Mouse (Mus musculus) CD4-positive helper T cell, adult 2 months (primary cell): ENCODE measurements around the gene Prkd1.

Experiments used
- DNase-seq: peaks from one replicate; pipeline ENCODE4 v3.0.0-alpha.2; 2012; ENCODE audit warnings: low read depth, missing footprints, low spot score

Prkd1 gene

GRCm38 (mm10) chr12:50430129-50430703 is 218.7 kb downstream of the Prkd1 start:
- no peak for DNase-seq

- DNase-seq: no peak
Observed at GRCm38 (mm10) chr12:50352404-50352803, 296.5 kb downstream of the Prkd1 start.

DNA sequence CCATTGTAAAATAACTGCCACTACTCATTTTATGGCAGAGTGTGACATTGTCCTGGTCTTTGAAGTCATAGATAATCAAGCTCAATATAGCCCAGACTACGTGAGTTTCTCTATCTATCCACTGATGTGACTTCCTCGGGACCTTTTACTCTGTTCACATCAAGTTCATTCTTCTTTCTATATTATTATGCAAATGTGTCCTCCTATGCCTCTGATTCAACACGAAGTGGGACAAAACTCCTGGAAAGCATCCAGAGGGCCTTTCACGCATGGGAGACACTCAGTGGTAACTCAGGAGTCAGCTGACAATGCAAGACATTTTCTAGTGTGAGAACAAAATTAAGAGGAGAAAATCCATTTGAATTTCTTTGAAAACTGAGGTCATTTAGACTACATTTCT is 315.7 kb downstream of the Prkd1 start:
- DNase-seq: no peak

- no peak for DNase-seq
Observed at GRCm38 (mm10) chr12:50314634-50315033, 334.3 kb downstream of the Prkd1 start.

GRCm38 (mm10) chr12:50309276-50309675 is 339.6 kb downstream of the Prkd1 start:
- no peak for DNase-seq

GRCm38 (mm10) chr12:50301334-50301733 is 347.6 kb downstream of the Prkd1 start:
- DNase-seq: no peak

GRCm38 (mm10) chr12:50296067-50296466 is 352.8 kb downstream of the Prkd1 start:
- no peak for DNase-seq

GRCm38 (mm10) chr12:50295549-50295948 is 353.3 kb downstream of the Prkd1 start:
- DNase-seq: no peak

DNA sequence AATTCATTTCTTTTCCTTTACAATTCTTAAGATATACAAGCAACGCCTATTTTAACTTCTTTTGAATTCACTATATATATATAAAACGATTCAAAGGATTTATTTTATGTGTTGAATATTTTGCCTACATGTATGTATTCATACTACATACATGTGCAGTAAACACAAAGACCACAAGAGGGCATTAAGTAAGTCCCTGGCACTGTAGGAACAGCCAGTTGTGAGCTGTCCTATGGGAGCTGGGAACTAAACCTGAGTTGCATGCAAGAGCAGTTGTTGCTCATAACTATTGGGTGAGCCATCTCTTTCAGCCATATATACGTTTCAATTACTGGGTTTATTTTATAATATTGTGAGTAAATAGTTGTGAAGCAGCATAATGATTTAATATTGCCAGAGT is 356.1 kb downstream of the Prkd1 start:
- no peak for DNase-seq
